Mouse (Mus musculus): ENCODE data around the gene Trak1. TPM values are rescaled to one million over a fixed set of nuclear protein-coding genes. Genes with fewer than 3 reads are reported as not detected.

Trak1 gene
- total RNA-seq, 1 experiment from 2014 or later: 26.3 TPM

- peak; percentile 88 to 93 for ATAC-seq (replicated peaks in 1 of 2; ENCODE audit: insufficient read depth in 1 of 2, low FRiP score in 2 of 2, low TSS enrichment in 1 of 2, low read depth in 1 of 2, poor library complexity in 2 of 2, severe bottlenecking in 2 of 2)
Measured at GRCm38 (mm10) chr9:121285341-121286324, 11.7 kb upstream of the Trak1 start.

DNA sequence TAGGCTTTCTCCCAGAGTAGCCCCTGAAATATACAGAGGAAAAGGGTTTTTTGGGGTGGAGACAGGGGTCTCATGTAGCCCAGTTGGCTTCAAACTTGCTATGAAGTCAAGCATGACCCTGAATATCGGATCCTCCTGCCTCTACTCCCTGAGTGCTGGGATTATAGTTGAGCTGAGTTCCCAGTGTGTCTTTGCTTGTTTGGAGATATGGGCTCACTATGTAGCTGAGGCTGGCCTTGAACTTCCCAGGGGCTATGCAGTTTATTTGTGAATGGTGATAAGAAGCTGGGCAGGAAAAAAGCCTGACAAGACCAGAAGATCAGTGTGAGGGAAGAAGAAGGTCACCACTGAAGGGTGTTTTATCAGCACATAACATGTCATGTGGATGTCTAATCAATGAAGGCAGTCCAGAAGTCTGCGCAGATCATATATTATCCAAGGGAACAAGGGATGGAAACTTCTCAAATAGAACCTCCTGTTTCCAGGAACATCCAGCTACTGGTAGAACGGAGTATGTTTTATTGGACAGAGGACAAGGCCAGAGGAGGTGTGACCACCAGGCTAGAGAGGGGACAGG is 10.9 kb upstream of the Trak1 start:
- peak in 1 of 2 experiments; percentile 16; a peak in 1 of 4 replicates for ATAC-seq (replicated peaks in 1 of 2; ENCODE audit: insufficient read depth in 1 of 2, low FRiP score in 2 of 2, low TSS enrichment in 1 of 2, low read depth in 1 of 2, poor library complexity in 2 of 2, severe bottlenecking in 2 of 2)

DNA sequence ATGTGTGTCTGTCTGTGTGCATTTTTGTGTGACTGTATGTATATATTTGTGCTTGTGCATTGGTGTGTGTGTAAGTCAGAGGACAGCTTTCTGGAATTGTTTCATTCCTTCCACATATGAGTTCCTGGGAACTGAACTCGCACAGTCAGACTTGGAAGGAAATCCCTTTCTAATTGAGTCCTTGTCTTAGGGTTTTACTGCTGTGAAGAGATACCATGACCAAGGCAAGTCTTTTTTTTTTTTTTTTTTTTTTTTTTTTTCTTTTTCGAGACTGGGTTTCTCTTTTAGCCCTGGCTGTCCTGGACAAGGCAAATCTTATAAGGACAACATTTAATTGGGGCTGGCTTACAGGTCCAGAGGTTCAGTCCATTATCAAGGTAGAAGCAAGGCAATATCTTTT is 6.0 kb upstream of the Trak1 start:
- no peak for ATAC-seq (replicated peaks in 1 of 2; ENCODE audit: insufficient read depth in 1 of 2, low FRiP score in 2 of 2, low TSS enrichment in 1 of 2, low read depth in 1 of 2, poor library complexity in 2 of 2, severe bottlenecking in 2 of 2)

GRCm38 (mm10) chr9:121293187-121293586 is 4.1 kb upstream of the Trak1 start:
- no peak for ATAC-seq (replicated peaks in 1 of 2; ENCODE audit: insufficient read depth in 1 of 2, low FRiP score in 2 of 2, low TSS enrichment in 1 of 2, low read depth in 1 of 2, poor library complexity in 2 of 2, severe bottlenecking in 2 of 2)

DNA sequence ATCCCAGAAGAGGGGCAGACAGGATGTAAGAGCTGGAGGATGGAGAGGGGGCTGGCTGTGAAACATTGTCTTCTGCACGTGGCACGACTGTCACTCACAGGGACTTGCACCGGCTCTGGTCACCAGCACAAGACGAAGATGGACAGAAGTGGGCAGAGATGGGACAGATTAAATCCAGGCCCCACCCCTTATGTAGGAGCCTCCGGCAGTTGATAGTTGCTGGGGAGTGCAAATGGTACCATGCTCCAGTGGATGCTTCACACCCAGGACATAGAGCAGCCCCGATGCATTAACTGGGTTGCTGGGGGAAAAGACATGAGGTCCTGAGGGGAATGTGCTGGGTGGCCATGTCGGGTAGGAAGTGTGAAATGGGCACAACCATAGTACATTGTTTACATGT is 2.1 kb upstream of the Trak1 start:
- ATAC-seq (replicated peaks in 1 of 2; ENCODE audit: insufficient read depth in 1 of 2, low FRiP score in 2 of 2, low TSS enrichment in 1 of 2, low read depth in 1 of 2, poor library complexity in 2 of 2, severe bottlenecking in 2 of 2): no peak

GRCm38 (mm10) chr9:121298065-121298398 is 730 bp downstream of the Trak1 start:
- ATAC-seq (replicated peaks in 1 of 2; ENCODE audit: insufficient read depth in 1 of 2, low FRiP score in 2 of 2, low TSS enrichment in 1 of 2, low read depth in 1 of 2, poor library complexity in 2 of 2, severe bottlenecking in 2 of 2): no peak

- peak in 1 of 2 experiments; percentile 20; a peak in 2 of 4 replicates for ATAC-seq (replicated peaks in 1 of 2; ENCODE audit: insufficient read depth in 1 of 2, low FRiP score in 2 of 2, low TSS enrichment in 1 of 2, low read depth in 1 of 2, poor library complexity in 2 of 2, severe bottlenecking in 2 of 2)
Measured at GRCm38 (mm10) chr9:121298411-121299091, 1.2 kb downstream of the Trak1 start.

DNA sequence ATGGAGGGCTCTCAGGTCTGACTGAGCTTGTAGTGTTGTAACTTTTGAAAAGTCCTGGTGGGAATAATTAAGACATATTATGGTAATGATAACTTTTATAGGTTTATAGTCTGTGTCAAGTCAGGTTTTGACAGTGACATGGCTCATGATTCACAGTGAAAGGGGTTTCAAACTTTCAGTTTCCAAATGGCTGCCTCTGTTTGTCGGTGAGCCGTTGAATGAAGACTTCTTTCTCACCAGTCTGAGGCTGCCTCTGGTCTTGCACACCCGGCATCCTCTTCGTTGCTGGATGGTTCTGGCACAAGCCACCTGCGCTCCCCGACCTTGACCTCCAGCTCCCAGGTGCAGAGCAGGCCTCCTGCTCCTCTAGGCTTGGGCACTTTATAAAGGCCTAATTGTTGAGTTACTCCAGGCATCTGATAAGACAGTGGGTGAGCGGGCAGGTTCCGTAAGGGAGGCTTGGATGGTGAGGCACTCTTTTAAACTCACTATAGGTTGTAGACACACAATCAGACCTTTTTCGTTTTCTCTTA is 2.0 kb downstream of the Trak1 start:
- ATAC-seq (replicated peaks in 1 of 2; ENCODE audit: insufficient read depth in 1 of 2, low FRiP score in 2 of 2, low TSS enrichment in 1 of 2, low read depth in 1 of 2, poor library complexity in 2 of 2, severe bottlenecking in 2 of 2): no peak

GRCm38 (mm10) chr9:121299976-121300570 is 2.8 kb downstream of the Trak1 start:
- no peak for ATAC-seq (replicated peaks in 1 of 2; ENCODE audit: insufficient read depth in 1 of 2, low FRiP score in 2 of 2, low TSS enrichment in 1 of 2, low read depth in 1 of 2, poor library complexity in 2 of 2, severe bottlenecking in 2 of 2)

GRCm38 (mm10) chr9:121301041-121301920 is 4.0 kb downstream of the Trak1 start:
- peak; percentile 51 to 57 for ATAC-seq (replicated peaks in 1 of 2; ENCODE audit: insufficient read depth in 1 of 2, low FRiP score in 2 of 2, low TSS enrichment in 1 of 2, low read depth in 1 of 2, poor library complexity in 2 of 2, severe bottlenecking in 2 of 2)

DNA sequence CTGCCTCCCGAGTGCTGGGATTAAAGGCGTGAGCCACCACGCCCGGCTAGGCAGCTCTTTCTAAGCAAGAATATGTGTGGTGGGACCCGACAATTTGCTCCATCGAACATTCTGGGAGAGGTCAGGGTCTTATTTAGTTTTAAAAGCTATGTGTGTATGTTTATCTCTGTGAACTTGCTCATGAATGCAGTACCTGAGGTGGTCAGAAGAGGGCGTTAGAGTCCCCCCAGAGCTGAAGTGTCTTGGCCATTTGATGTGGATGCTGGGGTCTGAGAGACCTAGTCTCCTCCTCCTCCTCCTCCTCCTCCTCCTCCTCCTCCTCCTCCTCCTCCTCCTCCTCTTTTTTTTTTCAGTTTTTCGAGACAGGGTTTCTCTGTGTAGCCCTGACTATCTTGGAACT is 5.2 kb downstream of the Trak1 start:
- no peak for ATAC-seq (replicated peaks in 1 of 2; ENCODE audit: insufficient read depth in 1 of 2, low FRiP score in 2 of 2, low TSS enrichment in 1 of 2, low read depth in 1 of 2, poor library complexity in 2 of 2, severe bottlenecking in 2 of 2)

- no peak for ATAC-seq (replicated peaks in 1 of 2; ENCODE audit: insufficient read depth in 1 of 2, low FRiP score in 2 of 2, low TSS enrichment in 1 of 2, low read depth in 1 of 2, poor library complexity in 2 of 2, severe bottlenecking in 2 of 2)
Measured at GRCm38 (mm10) chr9:121303086-121303485, 5.8 kb downstream of the Trak1 start.

GRCm38 (mm10) chr9:121303748-121304147 is 6.4 kb downstream of the Trak1 start:
- no peak for ATAC-seq (replicated peaks in 1 of 2; ENCODE audit: insufficient read depth in 1 of 2, low FRiP score in 2 of 2, low TSS enrichment in 1 of 2, low read depth in 1 of 2, poor library complexity in 2 of 2, severe bottlenecking in 2 of 2)

DNA sequence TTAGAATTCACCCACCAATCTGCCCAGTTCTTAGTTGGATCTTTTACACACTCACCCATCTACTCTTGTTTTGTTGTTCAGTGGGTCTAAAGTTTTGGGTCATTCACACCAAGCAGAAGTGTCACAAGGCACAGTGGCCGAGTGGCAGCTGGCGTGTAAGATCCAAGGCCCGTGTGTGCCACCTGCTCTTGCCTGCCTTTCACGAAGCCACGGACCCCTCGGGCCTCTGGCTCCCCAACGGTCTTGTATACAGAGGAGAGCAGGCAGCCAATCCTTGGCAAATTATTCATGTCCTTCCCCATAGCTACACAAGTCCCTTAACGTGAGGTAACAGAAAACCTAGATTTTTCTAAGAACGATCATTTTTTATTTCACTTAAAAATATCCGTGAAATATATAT is 7.2 kb downstream of the Trak1 start:
- no peak for ATAC-seq (replicated peaks in 1 of 2; ENCODE audit: insufficient read depth in 1 of 2, low FRiP score in 2 of 2, low TSS enrichment in 1 of 2, low read depth in 1 of 2, poor library complexity in 2 of 2, severe bottlenecking in 2 of 2)

DNA sequence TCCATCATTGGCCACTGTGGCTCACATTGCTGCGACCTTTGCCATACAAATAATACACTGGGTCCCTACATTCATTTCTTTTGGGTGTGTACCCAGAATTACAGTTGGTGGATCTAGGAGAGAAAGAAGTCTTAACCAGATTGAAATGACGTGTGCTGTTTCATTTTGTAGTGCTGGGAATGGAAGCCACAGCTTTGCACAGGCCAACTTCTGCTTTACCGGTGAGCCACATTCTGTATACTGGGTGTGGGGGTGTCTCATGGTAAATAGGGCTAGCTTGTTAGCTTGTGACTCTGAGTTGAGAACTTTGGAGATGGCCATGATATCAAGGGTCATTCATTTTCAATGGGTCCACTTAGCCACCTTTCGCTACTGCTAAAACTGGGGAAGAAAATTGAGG is 8.2 kb downstream of the Trak1 start:
- 0 out of 4 replicates have a peak, but pooled peaks have one; percentile 23 to 33 for ATAC-seq (replicated peaks in 1 of 2; ENCODE audit: insufficient read depth in 1 of 2, low FRiP score in 2 of 2, low TSS enrichment in 1 of 2, low read depth in 1 of 2, poor library complexity in 2 of 2, severe bottlenecking in 2 of 2)

GRCm38 (mm10) chr9:121309287-121309686 is 12.0 kb downstream of the Trak1 start:
- no peak for ATAC-seq (replicated peaks in 1 of 2; ENCODE audit: insufficient read depth in 1 of 2, low FRiP score in 2 of 2, low TSS enrichment in 1 of 2, low read depth in 1 of 2, poor library complexity in 2 of 2, severe bottlenecking in 2 of 2)

GRCm38 (mm10) chr9:121310501-121310900 is 13.2 kb downstream of the Trak1 start:
- ATAC-seq (replicated peaks in 1 of 2; ENCODE audit: insufficient read depth in 1 of 2, low FRiP score in 2 of 2, low TSS enrichment in 1 of 2, low read depth in 1 of 2, poor library complexity in 2 of 2, severe bottlenecking in 2 of 2): no peak
